Mouse (Mus musculus) layer of hippocampus, adult 2 months (tissue): ENCODE results near the gene Trappc3. TPM values are rescaled to one million over a fixed set of nuclear protein-coding genes. Genes with fewer than 3 reads are reported as not detected.

Source experiments
- DNase-seq, 2 experiments: peaks; one replicate each; pipeline ENCODE4 v3.0.0; 2022; ENCODE audit warnings: low spot score in 2 of 2
- H3K27ac ChIP-seq: fragments of 200-600 bp; 2 replicates; pipeline ENCODE4 v1.8.1; 2022
- H3K4me3 ChIP-seq: fragments of 200-600 bp; 2 replicates; pipeline ENCODE4 v1.8.1; 2022; ENCODE audit warnings: mild to moderate bottlenecking
- CTCF ChIP-seq: fragments of 200-600 bp; conservative IDR thresholded peaks from 2 replicates; pipeline ENCODE4 v1.8.1; 2022; ENCODE audit warnings: antibody characterized with exemption, mild to moderate bottlenecking, moderate library complexity
- total RNA-seq, 2 experiments: library from RNA; stranded (reverse); gene quantifications; 2 replicates each; pipeline ENCODE4 v1.2.3; 2021

Gene Trappc3
- total RNA-seq, 2 experiments from 2014 or later = 85.4 to 90.5 TPM

- no peak overlapping the region for H3K4me3 ChIP-seq
- no peak overlapping the region for H3K27ac ChIP-seq
- TF ChIP-seq CTCF = no peak
- no peak for DNase-seq
These were observed 33.8 kb downstream of the Trappc3 start for GRCm38 (mm10) chr4:126295937-126296336.

- DNase-seq = peak in 1 of 2 experiments; percentile 36
- Histone ChIP-seq H3K27ac (peak overlapping the region; percentile 53; the same call in 1 of the 2 replicates), H3K4me3 (peak overlapping the region; percentile 48)
- peak; percentile 20; the same call in 1 of the 2 replicates for TF ChIP-seq CTCF
These were observed 34.5 kb downstream of the Trappc3 start for GRCm38 (mm10) chr4:126296617-126297101.

- TF ChIP-seq CTCF = no peak
- H3K4me3 ChIP-seq = peak overlapping the region; percentile 23
These were observed 38.9 kb downstream of the Trappc3 start for GRCm38 (mm10) chr4:126300916-126301583.

GRCm38 (mm10) chr4:126301584-126302309, 39.6 kb downstream of the Trappc3 start:
- peak overlapping the region; percentile 23 for H3K4me3 ChIP-seq
- no peak for TF ChIP-seq CTCF
- no peak for DNase-seq
- no peak overlapping the region for H3K27ac ChIP-seq

More at GRCm38 (mm10) chr4:126300916-126301583, 38.9 kb downstream of the Trappc3 start:
- H3K27ac ChIP-seq = no peak overlapping the region
- DNase-seq = no peak

- TF ChIP-seq CTCF = peak; percentile 67
- no peak overlapping the region for H3K27ac ChIP-seq
- no peak for DNase-seq
- H3K4me3 ChIP-seq = no peak overlapping the region
These were observed 41.8 kb downstream of the Trappc3 start for GRCm38 (mm10) chr4:126303877-126304276.

GRCm38 (mm10) chr4:126305428-126305827, 43.3 kb downstream of the Trappc3 start:
- no peak for TF ChIP-seq CTCF
- no peak for DNase-seq
- no peak overlapping the region for H3K27ac ChIP-seq
- H3K4me3 ChIP-seq = no peak overlapping the region

GRCm38 (mm10) chr4:126306058-126306457, 43.9 kb downstream of the Trappc3 start:
- TF ChIP-seq CTCF = peak; percentile 41
- no peak overlapping the region for H3K27ac ChIP-seq
- H3K4me3 ChIP-seq = no peak overlapping the region
- no peak for DNase-seq

GRCm38 (mm10) chr4:126306827-126307226, 44.7 kb downstream of the Trappc3 start:
- Histone ChIP-seq H3K4me3 (no peak overlapping the region), H3K27ac (no peak overlapping the region)
- DNase-seq = no peak
- TF ChIP-seq CTCF = no peak

- DNase-seq = no peak
- no peak for TF ChIP-seq CTCF
- peak overlapping the region; percentile 43 for H3K4me3 ChIP-seq
- no peak overlapping the region for H3K27ac ChIP-seq
These were observed 47.2 kb downstream of the Trappc3 start for GRCm38 (mm10) chr4:126309211-126309921.

- H3K27ac ChIP-seq = no peak overlapping the region
- peak overlapping the region; percentile 43 for H3K4me3 ChIP-seq
- peak; percentile 78 for TF ChIP-seq CTCF
- peak; percentile 80 to 93 for DNase-seq
These were observed 47.8 kb downstream of the Trappc3 start for GRCm38 (mm10) chr4:126309922-126310309.

- TF ChIP-seq CTCF = no peak
- no peak overlapping the region for H3K27ac ChIP-seq
These were observed 48.2 kb downstream of the Trappc3 start for GRCm38 (mm10) chr4:126310344-126310743.

GRCm38 (mm10) chr4:126311566-126312200, 49.6 kb downstream of the Trappc3 start:
- H3K27ac ChIP-seq = no peak overlapping the region
- DNase-seq = no peak
- H3K4me3 ChIP-seq = no peak overlapping the region
- TF ChIP-seq CTCF = no peak

More at GRCm38 (mm10) chr4:126310344-126310743, 48.2 kb downstream of the Trappc3 start:
- no peak for DNase-seq
- no peak overlapping the region for H3K4me3 ChIP-seq
